Mouse (Mus musculus) megakaryocyte, embryonic 14.5 days (primary cell): ENCODE measurements around the gene Fstl3.

ENCODE experiments used
- FLI1 ChIP-seq: IDR thresholded peaks from 2 replicates; pipeline ENCODE4 v1.6.1; 2012; ENCODE audit warnings: low read length, inconsistent platforms, mixed read lengths
- GATA1 ChIP-seq: IDR thresholded peaks from 3 replicates; pipeline ENCODE4 v1.6.1; 2012; ENCODE audit warnings: mixed read lengths, low read length, inconsistent platforms, borderline replicate concordance

GRCm38 (mm10) chr10:79795905-79796304 lies 18.8 kb downstream of the Fstl3 start:
- TF ChIP-seq GATA1 (no peak), FLI1 (no peak)
